Mouse (Mus musculus) neural tube, embryonic 14.5 days (tissue): Measurements from ENCODE around the gene Wbp1. TPM values are rescaled to one million over a fixed set of nuclear protein-coding genes. Genes with fewer than 3 reads are reported as not detected.
A peak's percentile ranks its signal among the peaks of the same experiment; 100 is the strongest.

Source experiments
- ATAC-seq: fragments of 200-750 bp; cut with Nextera tagmentation; 2 replicates; pipeline ENCODE4 v1.8.0; 2017; ENCODE audit warnings: low read depth, mild to moderate bottlenecking, moderate TSS enrichment, moderate library complexity
- H3K27ac ChIP-seq: fragments of 300-500 bp; sonication (generic); 2 replicates; pipeline ENCODE4 v1.5.1; 2014; ENCODE audit warnings: low read depth, mild to moderate bottlenecking, control low read depth, low read length, moderate library complexity, mixed read lengths
- H3K27me3 ChIP-seq: fragments of 300-500 bp; sonication (generic); 2 replicates; pipeline ENCODE4 v1.6.1; 2014; ENCODE audit warnings: low read length; ENCODE audit not compliant: control insufficient read depth, insufficient read depth
- H3K36me3 ChIP-seq: fragments of 300-500 bp; sonication (generic); 2 replicates; pipeline ENCODE4 v1.6.1; 2014; ENCODE audit warnings: low read length, mixed read lengths; ENCODE audit not compliant: control insufficient read depth, insufficient read depth
- H3K4me1 ChIP-seq: fragments of 300-500 bp; sonication (generic); 2 replicates; pipeline ENCODE4 v1.6.1; 2014; ENCODE audit warnings: low read length; ENCODE audit not compliant: control insufficient read depth, insufficient read depth
- H3K4me2 ChIP-seq: fragments of 300-500 bp; sonication (generic); 2 replicates; pipeline ENCODE4 v1.6.1; 2014; ENCODE audit warnings: mild to moderate bottlenecking, low read depth, low read length, control low read depth
- H3K4me3 ChIP-seq: fragments of 300-500 bp; sonication (generic); 2 replicates; pipeline ENCODE4 v1.5.1; 2014; ENCODE audit warnings: low read depth, low read length, control low read depth, mixed read lengths
- H3K9ac ChIP-seq: fragments of 300-500 bp; sonication (generic); replicated peaks from 2 replicates; pipeline ENCODE4 v1.6.1; 2014; ENCODE audit warnings: low read depth, mild to moderate bottlenecking, control low read depth, low read length, mixed read lengths
- H3K9me3 ChIP-seq: fragments of 300-500 bp; sonication (generic); 2 replicates; pipeline ENCODE4 v1.6.1; 2016; ENCODE audit warnings: low read length; ENCODE audit not compliant: control insufficient read depth
- WGBS: fragments of 180-500 bp; shearing (Covaris S2); extraction: QIAGEN DNeasy Blood & Tissue Kit; methylation state at CpG from one replicate; pipeline ENCODE4 v1.1.7; 2014; 5-methylcytosine and 5-hydroxymethylcytosine counted together
- polyA plus RNA-seq: library from polyadenylated mRNA; unstranded; fragments of >200 nt; fragmentation: Nextera tagmentation; extraction: Ambion mirVana; gene quantifications from 2 replicates; pipeline ENCODE4 v1.2.1, GENCODE M21; 2014

The Wbp1 gene
- 129 and 146 TPM in 2 replicates for polyA plus RNA-seq

DNA sequence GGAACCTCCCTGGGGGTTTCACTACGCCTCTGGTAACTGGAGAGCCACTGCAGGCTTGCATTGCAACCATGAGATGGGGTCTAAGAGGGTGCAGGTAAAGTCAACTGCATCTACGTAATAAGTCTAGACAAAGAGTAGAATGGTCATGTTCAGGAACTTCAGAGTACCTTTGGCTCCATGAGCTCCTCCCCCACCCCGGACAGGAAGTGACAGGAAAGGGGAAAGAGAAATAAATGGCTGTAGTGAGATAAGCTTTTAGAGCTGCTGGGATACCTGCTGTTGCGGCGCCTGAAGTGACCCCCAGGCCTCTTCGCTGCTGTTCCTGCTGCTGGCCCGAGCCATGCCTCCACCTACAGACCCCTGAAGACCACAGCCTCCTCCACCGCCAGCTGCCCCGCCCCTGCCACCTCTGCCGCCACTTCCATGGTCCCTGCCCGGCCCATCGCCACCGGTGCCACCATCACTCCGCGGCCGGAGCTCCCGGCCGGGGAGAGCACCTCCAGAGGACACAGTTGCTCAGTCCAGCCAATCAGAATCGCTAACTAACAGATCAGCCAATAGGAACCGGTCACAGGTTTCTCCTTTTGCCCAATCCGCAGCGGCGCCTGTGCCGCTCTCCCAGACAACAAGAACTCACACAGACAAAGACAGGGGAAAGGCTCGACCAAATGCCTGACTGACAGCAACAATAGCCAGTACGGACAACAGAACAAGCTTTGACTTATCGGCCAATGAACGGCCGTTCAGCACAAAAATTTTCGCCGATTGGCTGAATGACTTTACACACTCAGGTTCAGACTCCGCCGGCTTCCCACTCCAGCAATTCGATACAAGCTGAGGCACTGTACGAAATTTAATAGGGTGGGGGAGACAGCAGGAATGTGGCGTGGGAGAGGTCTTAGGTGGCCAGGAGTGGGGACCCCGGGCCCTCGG is at the start of gene Wbp1:
TSS of gene Wbp1 (minus strand) at position 630 of the 933 bp plus-strand sequence.
- peaks cover 43% of the 10 kb centered on the region for H3K4me1 ChIP-seq
- WGBS: under 1% methylated on average over 38 of the region's 38 CpGs
- H3K36me3 ChIP-seq: peaks cover 16% of the 10 kb centered on the region
- no peaks in the 10 kb centered on the region for H3K9me3 ChIP-seq
- H3K27ac ChIP-seq: peak within 1 kb of the TSS; percentile 98
- H3K4me3 ChIP-seq: peak within 1 kb of the TSS; percentile 65
- no peaks in the 10 kb centered on the region for H3K27me3 ChIP-seq
- peak within 1 kb of the TSS; percentile 95 for H3K9ac ChIP-seq
- H3K4me2 ChIP-seq: peak within 1 kb of the TSS; percentile 92
- ATAC-seq: peak; percentile 94

- Histone ChIP-seq H3K4me2 (peak overlapping the region; percentile 44), H3K36me3 (no peaks in the 10 kb centered on the region), H3K27me3 (no peaks in the 10 kb centered on the region), H3K4me3 (peak overlapping the region; percentile 3; the same call in 1 of the 2 replicates), H3K4me1 (peaks cover 21% of the 10 kb centered on the region), H3K9ac (no peak overlapping the region), H3K9me3 (no peaks in the 10 kb centered on the region), H3K27ac (no peak overlapping the region)
- no peak for ATAC-seq
- WGBS: 78% methylated on average over 5 of the region's 5 CpGs
These were observed 49.7 kb upstream of the Wbp1 start for GRCm38 (mm10) chr6:83171063-83171462.

DNA sequence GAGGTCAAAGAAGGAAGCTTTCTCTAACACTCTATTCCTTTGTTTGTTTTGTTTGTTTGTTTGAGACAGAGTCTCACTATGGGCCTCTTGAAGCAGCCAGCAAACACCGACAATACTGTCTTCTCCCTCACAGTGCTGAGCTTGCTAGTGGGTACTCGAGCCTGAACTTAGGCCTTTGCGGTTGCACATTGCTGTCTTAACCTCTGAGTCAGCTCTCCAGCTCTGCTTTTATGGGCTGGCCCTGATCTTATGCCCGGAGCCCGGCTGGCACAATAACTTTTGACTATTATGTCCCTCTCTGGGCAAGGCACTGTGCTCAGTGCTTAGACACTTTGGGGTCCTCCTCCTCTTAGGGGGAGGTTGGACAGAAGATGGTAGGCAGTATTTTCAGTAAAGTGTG is 48.5 kb upstream of the Wbp1 start:
- H3K36me3 ChIP-seq: no peaks in the 10 kb centered on the region
- no peak overlapping the region for H3K9ac ChIP-seq
- H3K27me3 ChIP-seq: no peaks in the 10 kb centered on the region
- no peak overlapping the region for H3K27ac ChIP-seq
- peaks cover 21% of the 10 kb centered on the region for H3K4me1 ChIP-seq
- 82% methylated on average over 5 of the region's 5 CpGs for WGBS
- H3K4me2 ChIP-seq: no peak overlapping the region
- H3K9me3 ChIP-seq: no peaks in the 10 kb centered on the region
- no peak for ATAC-seq
- no peak overlapping the region for H3K4me3 ChIP-seq

DNA sequence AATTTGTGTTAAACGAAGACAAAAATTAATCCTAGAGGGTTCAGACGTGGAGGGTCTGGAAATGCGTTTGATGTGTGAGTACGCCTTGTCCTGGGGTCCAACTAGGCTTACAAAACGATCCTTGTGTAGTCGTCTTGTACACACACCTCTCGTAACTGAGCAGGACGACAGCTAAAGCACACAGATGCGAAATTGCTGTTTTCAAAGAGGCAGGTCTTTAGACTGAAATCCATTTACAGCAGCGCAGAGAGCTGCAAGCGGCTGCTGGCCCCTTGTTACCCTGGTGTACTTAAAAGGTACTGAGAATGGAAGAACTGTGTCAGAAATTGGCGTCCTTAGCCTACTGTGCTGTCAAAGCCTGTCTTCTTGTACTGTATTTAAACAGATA is 44.9 kb upstream of the Wbp1 start:
- WGBS: under 1% methylated on average over 12 of the region's 12 CpGs
- no peaks in the 10 kb centered on the region for H3K9me3 ChIP-seq
- H3K27ac ChIP-seq: peak overlapping the region; percentile 93
- peaks cover 20% of the 10 kb centered on the region for H3K4me1 ChIP-seq
- no peaks in the 10 kb centered on the region for H3K36me3 ChIP-seq
- peak overlapping the region; percentile 82 for H3K9ac ChIP-seq
- peak overlapping the region; percentile 81 for H3K4me3 ChIP-seq
- H3K4me2 ChIP-seq: peak overlapping the region; percentile 87
- H3K27me3 ChIP-seq: peaks cover 14% of the 10 kb centered on the region
- no peak; the same call in 1 of the 2 replicates for ATAC-seq

DNA sequence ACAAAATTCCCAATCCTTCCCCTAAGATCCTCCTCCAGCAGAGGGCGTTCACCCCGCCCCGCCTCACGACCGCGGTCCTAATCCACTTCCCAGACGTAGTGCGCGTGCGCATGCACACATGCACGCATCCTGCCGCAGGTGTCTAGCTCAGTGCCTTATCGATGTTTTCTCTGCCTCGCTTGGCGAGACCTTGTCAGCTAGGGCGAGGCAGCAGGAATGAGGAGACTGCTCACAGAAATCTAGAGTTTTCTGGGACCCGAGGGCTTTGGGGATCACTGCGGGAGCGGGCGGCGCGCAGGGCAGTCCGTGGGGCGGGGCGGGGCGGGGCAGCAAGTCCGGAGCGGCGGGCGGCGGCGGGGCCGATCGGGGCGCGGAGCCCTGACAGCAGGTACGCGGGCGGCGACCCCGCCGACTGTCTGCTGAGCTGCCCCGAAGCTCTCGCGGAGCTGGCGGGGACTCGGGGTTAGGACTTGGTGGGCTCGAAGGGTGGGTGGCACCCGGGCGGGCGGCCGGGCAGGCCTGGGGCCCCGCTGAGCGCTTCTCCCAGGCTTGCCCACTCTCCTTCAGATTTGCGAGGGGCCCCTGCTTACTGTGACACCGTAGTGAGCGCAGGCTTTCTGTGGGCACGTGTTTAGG is 44.4 kb upstream of the Wbp1 start, which contains the start of gene Dctn1:
TSS of gene Dctn1 (plus strand) at position 314 of the 636 bp plus-strand sequence.
- ATAC-seq: peak; percentile 84
- no peaks in the 10 kb centered on the region for H3K9me3 ChIP-seq
- peaks cover 20% of the 10 kb centered on the region for H3K4me1 ChIP-seq
- H3K4me3 ChIP-seq: peak within 1 kb of the TSS; percentile 81
- no peaks in the 10 kb centered on the region for H3K36me3 ChIP-seq
- peak within 1 kb of the TSS; percentile 87 for H3K4me2 ChIP-seq
- peak within 1 kb of the TSS; percentile 82 for H3K9ac ChIP-seq
- WGBS: under 1% methylated on average over 58 of the region's 58 CpGs
- peak within 1 kb of the TSS; percentile 93 for H3K27ac ChIP-seq
- peaks cover 19% of the 10 kb centered on the region for H3K27me3 ChIP-seq

GRCm38 (mm10) chr6:83165026-83165606 is 43.8 kb upstream of the Wbp1 start:
- Histone ChIP-seq H3K4me1 (peaks cover 18% of the 10 kb centered on the region), H3K36me3 (no peaks in the 10 kb centered on the region), H3K9me3 (no peaks in the 10 kb centered on the region), H3K4me2 (peak overlapping the region; percentile 87), H3K27me3 (peaks cover 24% of the 10 kb centered on the region), H3K9ac (peak overlapping the region; percentile 82; the same call in 1 of the 2 replicates), H3K27ac (peak overlapping the region; percentile 93), H3K4me3 (peak overlapping the region; percentile 81)
- peak; percentile 29; the same call in 1 of the 2 replicates for ATAC-seq
- 4% methylated on average over 6 of the region's 6 CpGs for WGBS

DNA sequence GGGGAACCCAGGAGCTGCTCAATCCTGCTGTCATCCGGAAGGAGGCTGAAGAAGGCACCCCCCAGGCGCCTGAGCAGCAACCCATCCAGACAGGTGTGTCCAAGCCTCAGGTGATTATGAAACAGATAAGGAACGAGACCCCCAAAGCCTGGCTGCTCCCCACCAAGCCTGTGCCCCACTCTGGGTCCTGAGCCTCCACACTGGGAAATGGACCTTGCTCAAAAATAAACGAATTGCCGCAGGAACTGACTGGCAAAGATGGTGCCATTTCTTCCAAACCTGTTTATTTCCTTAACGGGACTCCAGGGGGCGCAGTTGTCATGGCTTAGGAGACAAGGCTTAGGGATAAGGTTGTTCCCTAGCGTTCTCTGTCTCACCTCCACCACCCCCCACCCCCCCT is 41.3 kb upstream of the Wbp1 start:
- Histone ChIP-seq H3K4me3 (peak overlapping the region; percentile 24), H3K4me2 (peak overlapping the region; percentile 38), H3K9me3 (no peaks in the 10 kb centered on the region), H3K4me1 (peaks cover 14% of the 10 kb centered on the region), H3K27ac (no peak overlapping the region), H3K36me3 (no peaks in the 10 kb centered on the region), H3K27me3 (peaks cover 24% of the 10 kb centered on the region), H3K9ac (0 out of 2 replicates have a peak overlapping the region, but pooled peaks have one; percentile 11)
- ATAC-seq: no peak
- under 1% methylated on average over 8 of the region's 8 CpGs for WGBS

GRCm38 (mm10) chr6:83161921-83162641 is 40.7 kb upstream of the Wbp1 start:
- H3K36me3 ChIP-seq: no peaks in the 10 kb centered on the region
- H3K9ac ChIP-seq: 0 out of 2 replicates have a peak overlapping the region, but pooled peaks have one; percentile 11
- peaks cover 11% of the 10 kb centered on the region for H3K4me1 ChIP-seq
- H3K27me3 ChIP-seq: peaks cover 24% of the 10 kb centered on the region
- 1% methylated on average over 49 of the region's 49 CpGs for whole genome bisulfite sequencing
- no peaks in the 10 kb centered on the region for H3K9me3 ChIP-seq
- no peak overlapping the region for H3K27ac ChIP-seq
- H3K4me3 ChIP-seq: peak overlapping the region; percentile 24
- H3K4me2 ChIP-seq: peak overlapping the region; percentile 38
- ATAC-seq: no peak
